Mouse (Mus musculus): Measurements from ENCODE around the gene Slc27a2. TPM values are rescaled to one million over a fixed set of nuclear protein-coding genes. Genes with fewer than 3 reads are reported as not detected.
A peak's percentile ranks its signal among the peaks of the same experiment; 100 is the strongest.
"Not testable (repeated sequence)": the region's sequence is repeated elsewhere in the genome, so short reads cannot be mapped to it uniquely, and the experiment has no call there.

Gene Slc27a2
- total RNA-seq, 2 experiments from 2014 or later, result 0.72 to 4.3 TPM

- no peak for DNase-seq
- intact Hi-C loops (cut with DNase I), result loop anchor here (5.0 kb wide), 1 partner anchor 44 kb away; no protein-coding TSS in a partner anchor
Observed at GRCm38 (mm10) chr2:126598359-126598758, 46.2 kb downstream of the Slc27a2 start.

- DNase-seq, result peak; percentile 36 to 39
- intact Hi-C loops (cut with DNase I), result loop anchor here (1.0 to 5.0 kb wide), 3 partner anchors 43 to 183 kb away; no protein-coding TSS in a partner anchor
Observed at GRCm38 (mm10) chr2:126599005-126599404, 46.8 kb downstream of the Slc27a2 start.

GRCm38 (mm10) chr2:126600533-126600932 lies 48.3 kb downstream of the Slc27a2 start:
- intact Hi-C loops (cut with DNase I), result no loop called here
- DNase-seq, result no peak

GRCm38 (mm10) chr2:126601918-126602600 lies 49.9 kb downstream of the Slc27a2 start:
- no peak for DNase-seq
- intact Hi-C loops (cut with DNase I), result no loop called here

GRCm38 (mm10) chr2:126606061-126606687 lies 54.0 kb downstream of the Slc27a2 start:
- intact Hi-C loops (cut with DNase I), result no loop called here
- peak in 1 of 2 experiments; percentile 15 for DNase-seq

GRCm38 (mm10) chr2:126606688-126607062 lies 54.5 kb downstream of the Slc27a2 start:
- intact Hi-C loops (cut with DNase I), result no loop called here
- DNase-seq, result no peak

- peak; percentile 43 to 56 for DNase-seq
- intact Hi-C loops (cut with DNase I), result no loop called here
Observed at GRCm38 (mm10) chr2:126607553-126608203, 55.5 kb downstream of the Slc27a2 start.

GRCm38 (mm10) chr2:126609600-126609999 lies 57.4 kb downstream of the Slc27a2 start:
- intact Hi-C loops (cut with DNase I); DNase-seq: not testable (repeated sequence)

- intact Hi-C loops (cut with DNase I), result no loop called here
- DNase-seq, result no peak
Observed at GRCm38 (mm10) chr2:126615355-126615754, 63.1 kb downstream of the Slc27a2 start.

- intact Hi-C loops (cut with DNase I), result no loop called here
- peak; percentile 35 to 42 for DNase-seq
Observed at GRCm38 (mm10) chr2:126618470-126619179, 66.4 kb downstream of the Slc27a2 start.

GRCm38 (mm10) chr2:126619249-126619704 lies 67.1 kb downstream of the Slc27a2 start, which contains the start of gene Hdc:
TSS of gene Hdc (minus strand) at chr2:126619299.
- no peak for DNase-seq
- intact Hi-C loops (cut with DNase I), result no loop called here

GRCm38 (mm10) chr2:126622455-126622854 lies 70.2 kb downstream of the Slc27a2 start:
- intact Hi-C loops (cut with DNase I), result no loop called here
- DNase-seq, result no peak

GRCm38 (mm10) chr2:126623138-126623537 lies 70.9 kb downstream of the Slc27a2 start:
- DNase-seq, result no peak
- intact Hi-C loops (cut with DNase I), result no loop called here

GRCm38 (mm10) chr2:126628455-126628995 lies 76.3 kb downstream of the Slc27a2 start:
- DNase-seq, result no peak
- intact Hi-C loops (cut with DNase I), result no loop called here

- intact Hi-C loops (cut with DNase I), result no loop called here
- no peak for DNase-seq
Observed at GRCm38 (mm10) chr2:126633165-126633564, 81.0 kb downstream of the Slc27a2 start.

- intact Hi-C loops (cut with DNase I), result no loop called here
- peak; percentile 45 to 68 for DNase-seq
Observed at GRCm38 (mm10) chr2:126635939-126636823, 84.0 kb downstream of the Slc27a2 start.
